Mouse (Mus musculus) lung, postnatal 25 days (tissue): ENCODE results near the gene Rtca.

Source experiments
- DNase-seq: peaks from one replicate; pipeline ENCODE4 v3.0.0; 2022; ENCODE audit warnings: low spot score

The Rtca gene

DNA sequence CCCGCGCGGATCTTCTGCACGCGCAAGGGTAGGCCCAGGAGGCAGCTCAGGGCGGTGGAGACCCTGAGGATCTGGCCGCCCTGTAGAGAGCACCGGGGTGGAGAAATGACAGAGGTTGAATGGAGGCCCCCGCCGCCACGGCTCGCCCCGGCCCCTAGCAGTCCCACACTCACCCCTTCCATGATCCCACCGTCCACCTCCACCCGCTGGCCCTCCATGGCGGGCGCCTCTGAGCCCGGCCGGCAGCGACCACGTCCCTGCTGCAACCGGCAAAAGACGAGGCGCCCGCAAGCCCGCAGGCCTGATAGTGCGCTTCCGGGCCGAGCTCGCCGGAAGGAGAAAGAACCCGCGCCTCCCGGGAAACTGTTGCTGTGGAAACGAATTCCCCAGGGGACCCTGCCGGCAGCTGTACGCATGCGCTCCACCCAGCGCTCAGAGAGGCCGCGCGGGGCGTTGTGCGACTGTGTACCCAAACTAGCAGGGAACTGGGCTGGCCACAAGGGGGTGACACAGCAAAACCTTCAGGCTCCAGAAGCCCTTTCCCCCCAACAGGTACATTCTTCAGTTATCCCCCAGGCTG, at the start of gene Rtca:
TSS of gene Rtca (minus strand) at position 437 of the 580 bp plus-strand sequence.
- peak; percentile 97 for DNase-seq

DNA sequence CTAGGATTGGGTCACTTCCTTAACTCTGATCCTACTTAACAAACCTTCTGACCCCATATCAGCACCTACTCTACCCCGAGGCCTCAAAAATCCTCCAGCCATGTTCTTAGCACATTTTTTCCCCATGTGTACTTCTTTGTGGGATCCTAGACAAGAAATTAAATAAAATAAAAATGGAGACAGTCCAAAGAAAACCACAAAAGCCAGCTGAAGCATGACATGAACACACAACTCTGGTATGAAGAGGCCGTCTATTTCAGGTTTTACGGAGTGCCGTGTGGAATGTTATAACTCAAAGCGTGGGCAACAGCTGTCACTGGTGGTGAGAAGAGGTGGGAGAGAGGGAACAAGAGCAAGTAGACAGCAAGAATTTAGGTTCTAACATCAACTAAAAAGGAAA, 43.4 kb upstream of the Rtca start:
- no peak for DNase-seq

GRCm38 (mm10) chr3:116547430-116547829, 39.4 kb upstream of the Rtca start:
- DNase-seq, result no peak

DNA sequence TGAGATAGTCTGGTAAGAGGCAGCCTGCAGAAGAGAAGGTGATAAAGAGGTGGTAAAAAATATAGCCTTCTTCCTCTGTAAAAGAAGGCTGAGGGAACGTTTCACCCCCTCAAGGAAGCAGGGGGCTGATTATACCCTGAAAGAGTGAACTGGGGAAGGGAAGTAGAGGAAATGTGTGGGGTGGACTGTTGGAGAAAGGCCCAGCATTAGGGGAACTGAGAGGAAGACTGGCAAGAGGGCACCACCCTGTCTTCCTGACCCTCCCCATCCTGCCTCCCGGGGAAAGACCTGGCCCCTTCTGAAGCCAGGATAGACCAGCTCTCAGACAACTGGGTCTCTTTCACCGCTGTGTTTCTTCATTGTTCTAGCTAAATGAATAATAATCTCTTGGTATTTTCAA, 34.5 kb upstream of the Rtca start:
- no peak for DNase-seq

DNA sequence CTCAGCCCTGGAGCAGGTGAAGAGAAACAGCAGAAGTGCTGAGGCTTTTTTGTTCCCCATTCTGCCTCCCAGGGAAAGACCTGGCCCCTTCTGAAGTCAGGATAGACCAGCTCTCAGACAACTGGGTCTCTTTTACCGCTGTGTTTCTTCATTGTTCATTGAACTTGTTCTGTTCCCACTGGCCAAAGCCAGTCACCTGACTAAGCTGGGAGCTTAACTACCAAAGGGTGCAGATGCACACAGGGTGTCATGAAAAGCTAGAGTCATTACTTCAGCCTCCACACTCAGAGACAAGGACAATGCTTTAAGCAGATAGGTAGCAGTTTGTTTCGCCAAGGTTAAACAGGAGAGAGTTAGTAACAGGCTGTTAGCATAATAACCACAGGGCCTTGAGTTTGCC, 34.1 kb upstream of the Rtca start:
- no peak for DNase-seq

- DNase-seq, result no peak
Observed at GRCm38 (mm10) chr3:116537200-116537573, 29.2 kb upstream of the Rtca start.

DNA sequence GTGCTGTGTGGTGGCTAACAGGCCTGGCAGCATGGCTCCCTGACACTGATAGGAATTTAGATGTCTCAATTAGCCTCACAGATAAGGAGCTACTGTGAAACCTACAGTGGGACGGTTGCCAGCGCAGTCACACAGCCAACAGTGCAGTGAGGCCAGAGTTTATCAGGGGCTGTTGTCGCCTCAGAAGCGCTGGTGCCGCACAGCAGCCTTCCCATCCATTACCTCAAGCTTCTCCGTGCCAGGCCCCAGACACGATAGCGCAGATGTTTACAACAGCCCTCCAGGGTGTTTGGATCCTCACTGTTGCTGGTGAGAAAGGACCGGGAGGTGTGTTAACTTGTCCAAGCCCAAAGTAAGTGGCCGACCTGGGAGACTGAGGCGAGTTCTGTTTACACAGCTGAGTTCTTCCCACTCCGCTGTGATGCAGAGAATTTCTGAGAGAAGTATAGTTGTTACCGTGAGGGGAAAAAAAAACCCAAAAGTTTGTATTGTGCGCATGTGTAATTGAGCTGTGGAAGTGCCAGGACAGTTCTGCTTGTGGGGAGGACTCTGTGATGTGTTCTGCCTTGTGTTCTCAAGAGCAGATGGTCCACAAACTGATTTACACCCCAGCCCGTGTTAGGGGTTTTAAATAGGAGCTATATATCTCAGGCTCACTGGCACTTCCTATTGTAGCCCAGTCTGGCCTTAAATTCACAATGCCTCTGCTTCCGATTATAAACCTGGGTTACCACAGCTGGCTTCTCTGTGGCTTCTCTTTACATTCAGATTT, 28.6 kb upstream of the Rtca start:
- no peak for DNase-seq

DNA sequence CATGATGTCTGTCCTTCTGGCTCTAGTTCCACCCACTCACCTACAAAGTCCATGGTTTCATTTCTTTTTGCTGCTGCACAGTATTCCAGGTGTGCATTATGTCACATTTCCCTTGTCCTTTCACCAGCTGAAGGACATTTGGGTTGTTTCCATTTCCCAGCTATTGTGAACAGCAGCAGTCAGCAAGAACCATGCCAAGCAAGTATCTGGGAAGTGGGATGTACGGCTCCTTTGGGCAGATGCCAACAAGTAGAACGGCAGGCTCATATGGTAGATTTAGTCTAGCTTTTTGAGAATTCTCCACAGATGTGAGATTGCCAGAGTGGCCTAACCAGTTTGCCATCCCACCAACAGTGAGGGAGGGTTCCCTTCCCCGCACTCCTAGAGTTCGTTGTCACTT, 22.8 kb upstream of the Rtca start:
- DNase-seq, result no peak

DNA sequence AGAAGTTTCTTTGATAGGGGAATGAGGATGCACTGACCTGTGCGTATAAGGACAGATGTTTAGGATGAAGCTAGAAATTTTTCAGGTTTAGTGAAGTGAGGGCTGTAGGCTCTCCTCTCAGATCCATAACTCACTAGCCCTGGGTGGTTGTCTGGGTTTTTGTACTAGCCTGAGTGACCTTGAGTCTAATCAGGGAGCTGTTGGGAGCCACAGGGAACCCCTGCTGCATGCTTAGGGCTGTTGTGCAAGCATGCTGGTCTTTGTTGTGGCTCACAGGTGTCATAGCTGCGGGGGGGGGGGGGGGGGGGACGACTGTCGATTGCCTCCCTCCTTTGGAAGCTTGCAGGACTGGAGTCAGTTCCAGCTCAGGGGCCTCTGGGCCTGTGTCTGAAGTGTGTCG, 21.7 kb upstream of the Rtca start:
- no peak for DNase-seq

- no peak for DNase-seq
Observed at GRCm38 (mm10) chr3:116520141-116520761, 12.2 kb upstream of the Rtca start.

GRCm38 (mm10) chr3:116512904-116513716, 5.1 kb upstream of the Rtca start, which contains the start of gene Dbt:
Gene Dbt (plus strand): TSS chr3:116513070.
- peak; percentile 91 for DNase-seq

DNA sequence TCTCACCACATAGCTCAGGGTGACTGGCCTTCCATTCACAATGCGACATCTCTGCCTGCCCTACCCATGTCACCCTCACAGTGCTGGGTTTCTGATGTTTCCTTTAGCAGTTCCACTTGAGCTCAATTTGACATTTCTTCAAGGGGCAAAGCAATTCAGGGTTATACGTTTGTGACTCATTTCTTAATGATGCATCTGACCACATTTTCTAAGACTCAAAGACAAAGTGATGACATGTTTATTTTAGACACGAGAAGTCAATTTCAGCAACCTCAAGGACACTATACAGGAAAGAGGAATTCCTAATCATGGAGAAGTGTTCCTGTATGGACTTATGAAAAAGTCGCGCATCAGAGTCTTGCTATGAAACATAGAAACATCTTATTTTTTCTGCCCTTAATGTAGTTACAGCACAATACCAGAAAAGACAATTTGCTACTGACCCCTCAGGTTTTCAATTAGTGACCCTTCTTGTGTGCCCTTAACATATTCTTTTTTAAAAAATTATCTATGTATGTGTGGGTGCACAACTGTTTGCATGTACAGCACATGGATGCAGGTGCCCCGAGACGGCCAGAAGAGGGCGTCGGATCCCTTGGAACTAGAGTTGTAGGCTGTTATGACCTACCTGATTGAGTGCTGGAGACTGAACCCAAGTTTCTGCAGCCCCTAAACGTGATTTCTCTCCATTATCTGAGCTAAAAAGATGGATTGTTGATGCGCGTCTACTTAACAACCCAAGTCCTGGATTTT, 4.3 kb upstream of the Rtca start:
- DNase-seq, result peak; percentile 9

GRCm38 (mm10) chr3:116495671-116496070, 12.3 kb downstream of the Rtca start:
- DNase-seq, result no peak

GRCm38 (mm10) chr3:116493658-116494057, 14.3 kb downstream of the Rtca start:
- DNase-seq, result no peak

DNA sequence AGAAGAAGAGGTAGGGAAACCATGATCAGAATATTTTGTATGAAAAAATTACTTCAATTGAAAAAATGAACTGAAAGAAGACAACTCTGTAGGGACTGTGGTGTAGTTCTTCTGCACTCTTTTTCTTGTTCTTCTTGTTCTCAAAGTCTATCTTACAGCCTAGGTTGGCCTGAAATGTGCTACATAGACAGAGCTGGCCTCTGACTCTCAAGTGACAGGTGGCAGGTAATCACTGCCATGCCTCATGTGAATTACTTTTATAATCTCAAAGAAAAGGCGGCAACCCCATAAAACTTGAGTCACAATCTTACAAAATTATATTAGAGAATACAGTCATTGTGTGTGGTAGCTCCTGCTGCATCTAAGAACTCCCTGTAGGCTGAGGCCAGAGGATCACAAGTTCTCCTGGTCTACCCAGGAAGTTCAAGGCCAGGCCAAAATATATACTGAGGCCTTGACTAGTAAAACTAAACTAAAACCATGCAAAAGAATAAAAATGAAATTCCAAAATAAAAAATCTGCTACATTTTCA, 16.0 kb downstream of the Rtca start:
- DNase-seq, result no peak

- DNase-seq, result no peak
Observed at GRCm38 (mm10) chr3:116490920-116491319, 17.1 kb downstream of the Rtca start.

- no peak for DNase-seq
Observed at GRCm38 (mm10) chr3:116483271-116483670, 24.7 kb downstream of the Rtca start.

GRCm38 (mm10) chr3:116482724-116483123, 25.3 kb downstream of the Rtca start:
- no peak for DNase-seq

- no peak for DNase-seq
Observed at GRCm38 (mm10) chr3:116480937-116481336, 27.1 kb downstream of the Rtca start.

DNA sequence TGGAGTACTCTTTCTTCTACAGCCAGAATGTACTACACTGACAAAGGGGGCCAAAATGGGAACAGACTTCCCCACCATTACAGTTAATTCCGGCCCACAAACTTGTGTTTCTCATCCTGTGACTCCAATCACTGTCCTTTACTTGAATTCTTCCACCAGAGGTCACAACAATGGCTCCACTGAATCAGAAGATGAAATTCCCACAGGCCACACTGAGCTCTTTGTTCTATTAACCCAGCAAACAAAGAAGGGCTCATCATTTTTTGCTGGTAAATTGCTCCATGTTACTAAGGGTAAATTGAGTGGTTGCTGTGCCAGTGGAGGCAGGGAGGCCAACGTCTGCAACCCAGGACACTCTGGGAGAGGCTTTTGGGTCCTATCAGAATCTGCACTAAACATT, 27.9 kb downstream of the Rtca start:
- DNase-seq, result no peak

DNA sequence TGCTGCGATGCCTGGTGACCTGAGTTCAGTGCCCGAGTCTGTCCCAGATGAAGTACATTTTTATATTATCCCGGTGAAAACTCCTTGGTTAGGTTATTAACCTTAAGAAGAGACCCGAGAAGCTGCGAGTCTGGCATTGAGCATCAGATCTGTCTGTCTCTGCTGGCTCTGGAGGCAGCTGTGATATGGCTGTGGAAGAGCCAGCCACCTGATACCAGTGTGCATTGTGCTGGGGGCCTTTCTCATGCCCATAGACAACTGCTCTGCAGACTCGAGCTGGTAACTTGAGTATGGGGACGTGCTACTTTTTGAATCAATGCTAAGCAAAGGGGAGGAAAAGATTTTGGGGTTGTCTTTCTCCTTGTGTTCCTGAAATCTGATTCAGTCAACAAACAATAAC, 30.7 kb downstream of the Rtca start:
- DNase-seq, result no peak
